23 mouse cellular contexts compared by ENCODE assay signal in genomic region chr9:116126494-116126893, GRCm38 (mm10). TPM values are rescaled to one million over a fixed set of nuclear protein-coding genes. Genes with fewer than 3 reads are reported as not detected.
DNase-seq lines count a peak whose midpoint lies in the region; ATAC-seq lines count a peak whose summit lies in the region.
"Had no signal": no experiment of that assay in that cellular context is flagged by ENCODE, and none has a peak within 500 bp of the region (broad histone marks: within the 10 kb centered on the region; RNA-seq: fewer than 3 reads in every experiment).

No protein-coding gene starts in this region.

- no peaks in the 10 kb centered on the region for H3K36me3 ChIP-seq in forebrain, embryonic 12.5 days (replicated peaks)
- H3K36me3 ChIP-seq in forebrain, embryonic 15.5 days: no peaks in the 10 kb centered on the region
- H3K36me3 ChIP-seq in embryonic facial prominence, embryonic 12.5 days: peaks cover 34% of the 10 kb centered on the region
- H3K36me3 ChIP-seq: G1E; midbrain, embryonic 12.5 days; neural tube, embryonic 13.5 days had no signal

- peaks cover 4% of the 10 kb centered on the region; the same call in 1 of the 2 replicates for H3K4me1 ChIP-seq in forebrain, embryonic 12.5 days
- no peaks in the 10 kb centered on the region for H3K4me1 ChIP-seq in forebrain, embryonic 15.5 days
- peaks cover 34% of the 10 kb centered on the region for H3K4me1 ChIP-seq in embryonic facial prominence, embryonic 12.5 days

- H3K9me3 ChIP-seq in forebrain, embryonic 12.5 days: no peaks in the 10 kb centered on the region
- H3K9me3 ChIP-seq in forebrain, embryonic 15.5 days: no peaks in the 10 kb centered on the region
- H3K9me3 ChIP-seq in embryonic facial prominence, embryonic 12.5 days: no peaks in the 10 kb centered on the region
- H3K9me3 ChIP-seq: heart, embryonic 13.5 days; lung, embryonic 15.5 days; midbrain, embryonic 12.5 days; neural tube, embryonic 13.5 days had no signal

- no peak overlapping the region for H3K4me3 ChIP-seq in forebrain, embryonic 12.5 days (replicated peaks)
- H3K4me3 ChIP-seq in forebrain, embryonic 15.5 days: no peak overlapping the region
- H3K4me3 ChIP-seq in embryonic facial prominence, embryonic 12.5 days: no peak overlapping the region
- H3K4me3 ChIP-seq: heart, embryonic 13.5 days; left cerebral cortex, adult 2 months; lung, embryonic 15.5 days; midbrain, embryonic 12.5 days; neural tube, embryonic 13.5 days had no signal

- DNase-seq in Muller cell, postnatal 12 days (ENCODE audit: inconsistent ontology term): peak; percentile 27
- no peak for DNase-seq in lung, postnatal 10 days
- no peak for DNase-seq in cerebellum, postnatal 4 days (ENCODE audit: low spot score in 2 of 2)
- no peak for DNase-seq in kidney, postnatal 4 days
- DNase-seq: adrenal gland, postnatal 14 days; cerebellum, adult 2 months; heart, adult 11 months; kidney, adult 8-10 months; kidney, postnatal 36 days; layer of hippocampus, adult 9-11 months; thymus, postnatal 25 days had no signal

- no peak overlapping the region for H3K4me2 ChIP-seq in forebrain, embryonic 12.5 days
- H3K4me2 ChIP-seq in forebrain, embryonic 15.5 days (replicated peaks): no peak overlapping the region
- no peak overlapping the region for H3K4me2 ChIP-seq in embryonic facial prominence, embryonic 12.5 days (replicated peaks)
- H3K4me2 ChIP-seq: heart, embryonic 13.5 days; lung, embryonic 15.5 days; midbrain, embryonic 12.5 days; neural tube, embryonic 13.5 days had no signal

- no peak for ATAC-seq in forebrain, embryonic 12.5 days (ENCODE audit: low FRiP score)
- no peak for ATAC-seq in forebrain, embryonic 15.5 days (replicated peaks)
- ATAC-seq in embryonic facial prominence, embryonic 12.5 days (ENCODE audit: insufficient number of reproducible peaks, insufficient read depth, low FRiP score, low TSS enrichment): no peak
- peak; percentile 25 for ATAC-seq in granulocyte monocyte progenitor cell, adult 5-6 weeks (replicated peaks; ENCODE audit: poor library complexity, severe bottlenecking)

- 0 out of 2 replicates have a peak overlapping the region, but pooled peaks have one; percentile 25 for H3K27ac ChIP-seq in forebrain, embryonic 12.5 days
- H3K27ac ChIP-seq in forebrain, embryonic 15.5 days (replicated peaks): no peak overlapping the region
- H3K27ac ChIP-seq in embryonic facial prominence, embryonic 12.5 days: peak overlapping the region; percentile 69
- H3K27ac ChIP-seq: heart, embryonic 13.5 days; left cerebral cortex, adult 2 months; liver, embryonic 14.5 days; lung, embryonic 15.5 days; macrophage; midbrain, embryonic 12.5 days; neural tube, embryonic 13.5 days had no signal

- H3K27me3 ChIP-seq in forebrain, embryonic 12.5 days: no peaks in the 10 kb centered on the region; the same call in 1 of the 2 replicates
- H3K27me3 ChIP-seq in forebrain, embryonic 15.5 days: no peaks in the 10 kb centered on the region
- no peaks in the 10 kb centered on the region for H3K27me3 ChIP-seq in embryonic facial prominence, embryonic 12.5 days
- H3K27me3 ChIP-seq: heart, embryonic 13.5 days; lung, embryonic 15.5 days; midbrain, embryonic 12.5 days; neural tube, embryonic 13.5 days had no signal

- no peak overlapping the region for H3K9ac ChIP-seq in forebrain, embryonic 12.5 days
- H3K9ac ChIP-seq in forebrain, embryonic 15.5 days (replicated peaks): no peak overlapping the region
- H3K9ac ChIP-seq in embryonic facial prominence, embryonic 12.5 days: no peak overlapping the region
- H3K9ac ChIP-seq: heart, embryonic 13.5 days; liver, embryonic 14.5 days; lung, embryonic 15.5 days; midbrain, embryonic 12.5 days; neural tube, embryonic 13.5 days had no signal

- 23% methylated on average over 4 of the region's 4 CpGs for WGBS in forebrain, embryonic 12.5 days
- WGBS in forebrain, embryonic 15.5 days: 20% methylated on average over 4 of the region's 4 CpGs
- 44% methylated on average over 4 of the region's 4 CpGs for WGBS in embryonic facial prominence, embryonic 12.5 days

RNA-seq across cellular contexts. Expression of gene Tgfbr2, which starts 48.7 kb away (rescaled TPM):
- polyA plus RNA-seq in forebrain, embryonic 12.5 days (2016; fragmentation: Nextera tagmentation; extraction: Ambion mirVana): 7.5 and 7.8 TPM in 2 replicates
- polyA plus RNA-seq in forebrain, embryonic 15.5 days (2015; fragmentation: Nextera tagmentation; extraction: Ambion mirVana): 6.0 and 6.1 TPM in 2 replicates
- polyA plus RNA-seq in embryonic facial prominence, embryonic 12.5 days (2016; fragmentation: Nextera tagmentation; extraction: Ambion mirVana): 27.4 and 28.7 TPM in 2 replicates
- total RNA-seq in granulocyte monocyte progenitor cell, adult 5-6 weeks (2014; fragmentation: Nextera tagmentation): 6.8 and 9.5 TPM in 2 replicates
- 4.3 and 6.5 TPM in 2 replicates for total RNA-seq in granulocyte monocyte progenitor cell, adult 5-6 weeks (2017)
- polyA plus RNA-seq: G1E had no signal
